Mouse (Mus musculus): ENCODE data around the gene Ccdc28a.

DNA sequence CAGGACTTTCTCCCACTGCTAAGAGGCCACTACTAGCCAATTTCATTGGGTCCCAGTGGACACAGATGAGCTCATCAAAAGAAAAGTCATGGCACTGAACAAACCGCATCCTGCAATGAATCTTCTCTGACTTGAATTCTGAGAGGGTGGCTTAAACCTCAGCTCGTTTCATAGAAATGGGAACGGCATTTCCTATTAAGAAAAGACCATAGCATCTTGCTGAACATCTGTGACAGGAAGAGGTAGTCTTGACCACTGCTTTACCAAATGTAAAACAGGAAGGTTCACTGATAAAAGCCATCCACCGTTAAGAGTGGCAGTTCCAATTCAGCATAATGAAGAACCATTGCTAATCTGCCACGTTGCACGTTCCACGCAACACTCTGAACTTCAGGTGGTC lies 58.1 kb downstream of the Ccdc28a start:
- TF ChIP-seq CTCF (IDR thresholded peaks at IDR 0.05 in 2 of 3, conservative IDR thresholded peaks at IDR 0.05 in 1 of 3; ENCODE audit: control insufficient read depth in 1 of 3, insufficient read depth in 1 of 3, low read depth in 2 of 3, low read length in 3 of 3, poor library complexity in 1 of 3, severe bottlenecking in 1 of 3) = no peak
- no peak for TF ChIP-seq MAZ (IDR thresholded peaks at IDR 0.05; ENCODE audit: low read depth, low read length)
- TF ChIP-seq POLR2A (IDR thresholded peaks at IDR 0.05; ENCODE audit: control insufficient read depth in 1 of 2, insufficient read depth in 1 of 2, low read depth in 1 of 2, low read length in 2 of 2, poor library complexity in 1 of 2) = no peak
- no peak for TF ChIP-seq MAFK (IDR thresholded peaks at IDR 0.05; ENCODE audit: borderline replicate concordance, low read depth, low read length)
- no peak for TF ChIP-seq TCF12 (IDR thresholded peaks at IDR 0.05; ENCODE audit: low read depth, low read length)
- TF ChIP-seq ZMIZ1 (IDR thresholded peaks at IDR 0.05; ENCODE audit: low read depth, low read length) = no peak
- no peak for TF ChIP-seq MAX (IDR thresholded peaks at IDR 0.05; ENCODE audit: low read length)
- TF ChIP-seq SMC3 (IDR thresholded peaks at IDR 0.05; ENCODE audit: low read depth, low read length) = no peak
- TF ChIP-seq POLR2AphosphoS5 (IDR thresholded peaks at IDR 0.05; ENCODE audit: borderline replicate concordance, low read depth, low read length) = no peak
- no peak for TF ChIP-seq TBP (IDR thresholded peaks at IDR 0.05; ENCODE audit: low read depth, low read length)
- no peak for TF ChIP-seq MYB (IDR thresholded peaks at IDR 0.05; ENCODE audit: low read depth, low read length)
- no peak for TF ChIP-seq MXI1 (IDR thresholded peaks at IDR 0.05; ENCODE audit: low read depth, low read length)
- TF ChIP-seq SIN3A (IDR thresholded peaks at IDR 0.05; ENCODE audit: low read length) = no peak
- no peak for TF ChIP-seq GABPA (IDR thresholded peaks at IDR 0.05; ENCODE audit: low read depth, low read length)
